Mouse (Mus musculus): Measurements from ENCODE around the gene Btbd9.

GRCm38 (mm10) chr17:30594407-30594806, 18.1 kb upstream of the Btbd9 start:
- TF ChIP-seq CTCF (IDR thresholded peaks at IDR 0.05; ENCODE audit: low read depth) (no peak), EP300 (IDR thresholded peaks at IDR 0.05; ENCODE audit: low read depth) (no peak)

Data from heart, postnatal 0 days (tissue).